Mouse (Mus musculus) spleen, adult 2 months (tissue): ENCODE data around the gene Vwa3b. TPM values are rescaled to one million over a fixed set of nuclear protein-coding genes. Genes with fewer than 3 reads are reported as not detected.
A peak's percentile ranks its signal among the peaks of the same experiment; 100 is the strongest.

Experiments used
- DNase-seq, 2 experiments: peaks; one replicate each; pipeline versions ENCODE4 v3.0.0 to v3.0.0-alpha.2; 2012 to 2021; ENCODE audit warnings: low spot score in 2 of 2, low read depth in 1 of 2
- H3K27ac ChIP-seq: fragments of 200-500 bp; 2 replicates; pipeline ENCODE4 v1.5.1; 2012; ENCODE audit warnings: low read length, inconsistent platforms; ENCODE audit not compliant: insufficient read depth
- H3K27me3 ChIP-seq: fragments of 200-500 bp; 2 replicates; pipeline ENCODE4 v1.6.1; 2012; ENCODE audit warnings: mild to moderate bottlenecking, moderate library complexity, low read length, inconsistent platforms; ENCODE audit not compliant: control insufficient read depth, insufficient read depth
- H3K36me3 ChIP-seq: fragments of 200-500 bp; 2 replicates; pipeline ENCODE4 v1.6.1; 2012; ENCODE audit warnings: mild to moderate bottlenecking, low read length, inconsistent platforms; ENCODE audit not compliant: control insufficient read depth, insufficient read depth
- H3K4me1 ChIP-seq: fragments of 200-500 bp; 2 replicates; pipeline ENCODE4 v1.6.1; 2011; ENCODE audit warnings: inconsistent platforms; ENCODE audit not compliant: control insufficient read depth, insufficient read depth, insufficient read length
- H3K4me3 ChIP-seq: fragments of 200-500 bp; 2 replicates; pipeline ENCODE4 v1.5.1; 2011; ENCODE audit warnings: mild to moderate bottlenecking, inconsistent platforms; ENCODE audit not compliant: insufficient read depth, insufficient read length; ENCODE audit errors: extremely low read depth
- CTCF ChIP-seq: fragments of 200-500 bp; IDR thresholded peaks from 2 replicates; pipeline ENCODE4 v1.5.1; 2011; ENCODE audit warnings: mild to moderate bottlenecking, inconsistent platforms; ENCODE audit not compliant: insufficient read depth, insufficient read length, insufficient replicate concordance; ENCODE audit errors: extremely low read depth
- POLR2A ChIP-seq: fragments of 200-500 bp; IDR thresholded peaks from 2 replicates; pipeline ENCODE4 v1.6.1; 2011; ENCODE audit warnings: low read depth, low read length, inconsistent platforms
- WGBS: fragments of 180-500 bp; shearing (Covaris S2); methylation state at CpG from one replicate; pipeline ENCODE4 v1.1.7; 2018; 5-methylcytosine and 5-hydroxymethylcytosine counted together
- polyA plus RNA-seq: library from polyadenylated mRNA; depleted of rRNA; stranded (reverse); fragments of >200 nt; gene quantifications from 2 replicates; pipeline ENCODE4 v1.2.3, GENCODE M21; 2012

Gene Vwa3b
- polyA plus RNA-seq, 1 experiment: 0.21 TPM

DNA sequence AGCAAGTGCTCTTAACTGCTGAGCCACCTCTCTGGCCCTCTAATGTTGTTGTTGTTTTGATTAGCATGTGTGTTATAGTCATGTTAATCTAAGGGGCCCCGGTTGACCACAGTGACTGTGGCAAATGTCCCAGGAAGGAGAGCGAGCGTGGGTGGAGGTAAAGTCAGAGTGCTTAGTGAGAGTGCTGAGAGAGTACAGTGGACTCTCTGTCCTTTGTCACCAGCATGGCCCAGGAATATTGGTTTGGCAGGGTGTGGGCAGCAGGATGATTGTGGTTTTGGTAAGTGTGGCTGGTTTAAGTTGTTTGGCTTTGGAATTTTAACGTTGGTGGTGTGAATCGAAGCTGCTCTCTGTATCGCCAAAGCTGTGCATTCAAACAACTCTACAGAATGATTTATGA is 470 bp downstream of the Vwa3b start:
- DNase-seq: no peak
- TF ChIP-seq POLR2A (no peak), CTCF (no peak)
- 79% methylated on average over 6 of the region's 6 CpGs for WGBS
- Histone ChIP-seq H3K27ac (no peak overlapping the region), H3K27me3 (no peaks in the 10 kb centered on the region), H3K36me3 (no peaks in the 10 kb centered on the region), H3K4me3 (no peak overlapping the region), H3K4me1 (peaks cover 3% of the 10 kb centered on the region; the same call in 1 of the 2 replicates)

- WGBS: 7% methylated on average over 18 of the region's 18 CpGs
- Histone ChIP-seq H3K27ac (peak overlapping the region; percentile 25; the same call in 1 of the 2 replicates), H3K27me3 (no peaks in the 10 kb centered on the region), H3K4me1 (peaks cover 3% of the 10 kb centered on the region; the same call in 1 of the 2 replicates), H3K36me3 (no peaks in the 10 kb centered on the region), H3K4me3 (peak overlapping the region; percentile 70)
- peak; percentile 15 to 26 for DNase-seq
- TF ChIP-seq CTCF (no peak), POLR2A (no peak)
Observed at GRCm38 (mm10) chr1:37028439-37029153, 2.2 kb downstream of the Vwa3b start.

DNA sequence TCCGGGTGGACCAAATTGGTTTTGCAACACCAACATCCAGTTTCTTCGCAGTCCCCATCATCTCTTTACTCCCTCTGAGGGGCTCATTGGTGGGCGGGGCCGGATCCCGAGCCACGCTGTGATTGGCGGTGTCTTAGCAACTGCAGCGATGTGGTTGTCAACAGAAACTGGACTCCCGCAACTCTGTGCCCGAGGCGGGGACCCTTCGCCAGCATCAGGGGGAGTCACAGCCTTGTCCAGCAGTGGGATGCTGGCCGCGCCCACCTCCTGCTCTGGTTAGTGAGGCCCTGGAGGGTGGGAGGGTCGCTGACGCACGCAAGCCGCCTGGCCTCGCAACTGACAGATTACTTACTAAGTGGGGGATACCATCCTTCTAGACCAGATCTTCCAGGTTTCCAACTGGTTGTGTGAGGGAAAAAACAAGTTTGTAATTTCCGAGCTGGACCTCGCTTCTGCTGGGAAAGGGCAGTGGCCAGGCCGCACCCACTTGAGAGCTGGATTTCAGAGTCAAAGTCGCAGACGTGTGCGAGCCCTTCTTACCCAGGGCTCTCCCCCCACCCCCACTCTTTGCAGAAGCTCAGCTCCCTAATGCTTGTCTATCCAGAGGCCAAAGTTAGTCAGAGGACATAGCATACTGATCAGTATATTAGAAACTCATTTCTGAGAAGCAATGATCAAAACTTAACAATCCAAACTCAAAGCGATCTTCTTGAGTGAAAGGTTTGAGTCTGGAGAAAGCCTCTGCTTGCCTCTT is 2.9 kb downstream of the Vwa3b start:
- peak; percentile 15 to 50 for DNase-seq
- H3K4me1 ChIP-seq: peaks cover 3% of the 10 kb centered on the region; the same call in 1 of the 2 replicates
- WGBS: 2% methylated on average over 26 of the region's 26 CpGs
- TF ChIP-seq POLR2A (no peak), CTCF (no peak)
- H3K36me3 ChIP-seq: no peaks in the 10 kb centered on the region
- no peaks in the 10 kb centered on the region for H3K27me3 ChIP-seq
- H3K27ac ChIP-seq: peak overlapping the region; percentile 25; the same call in 1 of the 2 replicates
- peak overlapping the region; percentile 70 for H3K4me3 ChIP-seq

DNA sequence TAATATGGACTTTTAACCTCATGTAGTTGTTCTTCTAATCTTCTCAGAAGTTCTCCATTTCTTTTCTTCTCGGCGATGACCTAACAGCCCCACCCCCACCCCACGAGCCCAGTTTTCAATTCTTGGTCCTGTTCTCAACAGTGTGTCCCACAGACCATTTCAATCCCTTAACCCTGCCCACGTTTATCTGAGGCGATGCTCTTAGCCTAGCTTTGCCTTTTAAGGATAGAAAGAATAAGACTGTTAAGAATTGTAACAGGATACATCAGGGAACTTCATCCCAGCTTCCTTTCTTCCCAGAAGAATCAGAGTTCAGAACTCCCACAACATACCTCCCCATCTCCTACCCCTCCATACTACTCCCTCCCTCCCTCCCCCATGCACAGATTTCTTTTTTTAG is 3.5 kb downstream of the Vwa3b start:
- TF ChIP-seq POLR2A: no peak

DNA sequence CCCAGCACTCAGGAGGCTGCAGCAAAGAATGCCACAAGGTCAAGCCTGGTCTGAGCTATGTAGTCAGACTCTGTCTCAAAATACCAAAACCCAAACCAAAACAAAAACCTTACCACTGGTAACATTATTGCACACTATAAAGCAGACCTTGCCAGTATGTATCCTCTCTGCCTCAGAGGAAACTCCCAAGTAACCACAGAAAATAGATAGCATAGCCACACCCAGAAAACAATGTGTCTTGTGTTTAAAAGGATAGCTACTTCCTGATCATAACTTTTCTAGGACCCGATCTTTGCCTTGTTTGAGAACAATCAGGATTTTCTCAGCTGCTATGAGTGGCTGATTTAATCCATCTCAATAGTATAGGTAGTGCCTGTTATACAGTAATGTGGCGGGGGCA is 4.3 kb downstream of the Vwa3b start:
- peak in 1 of 2 experiments; percentile 14 for DNase-seq
- Histone ChIP-seq H3K27me3 (no peaks in the 10 kb centered on the region), H3K36me3 (no peaks in the 10 kb centered on the region), H3K27ac (0 out of 2 replicates have a peak overlapping the region, but pooled peaks have one; percentile 18), H3K4me3 (no peak overlapping the region), H3K4me1 (peaks cover 3% of the 10 kb centered on the region; the same call in 1 of the 2 replicates)
- 63% methylated on average over 2 of the region's 2 CpGs for WGBS
- TF ChIP-seq CTCF (no peak), POLR2A (no peak)

More for the DNA sequence above, 3.5 kb downstream of the Vwa3b start:
- WGBS: 17% methylated on average over 5 of the region's 5 CpGs
- no peak overlapping the region for H3K27ac ChIP-seq
- H3K4me1 ChIP-seq: peaks cover 3% of the 10 kb centered on the region; the same call in 1 of the 2 replicates
- no peak overlapping the region for H3K4me3 ChIP-seq
- no peaks in the 10 kb centered on the region for H3K27me3 ChIP-seq
- H3K36me3 ChIP-seq: no peaks in the 10 kb centered on the region
- peak in 1 of 2 experiments; percentile 9 for DNase-seq

DNA sequence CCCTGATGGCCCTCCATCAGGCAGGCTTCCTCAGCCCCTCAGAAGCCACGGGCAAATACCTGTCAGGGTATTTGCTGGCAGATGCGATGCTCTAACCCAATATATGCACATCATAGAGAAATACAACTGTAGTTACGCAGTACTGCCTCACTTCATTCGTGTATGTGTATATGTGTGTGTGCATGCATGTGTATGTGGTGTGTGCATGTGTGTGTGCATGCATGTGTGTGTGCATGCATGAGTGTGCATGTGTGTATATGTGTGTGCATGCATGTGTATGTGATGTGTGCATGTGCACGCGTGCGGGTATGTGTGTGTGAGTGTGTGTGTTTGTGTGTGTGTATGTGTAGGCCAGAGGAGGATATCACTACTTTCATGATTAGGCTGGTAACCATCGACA is 9.5 kb downstream of the Vwa3b start:
- Histone ChIP-seq H3K4me3 (no peak overlapping the region), H3K27me3 (no peaks in the 10 kb centered on the region), H3K4me1 (no peaks in the 10 kb centered on the region), H3K36me3 (no peaks in the 10 kb centered on the region), H3K27ac (no peak overlapping the region)
- 93% methylated on average over 8 of the region's 8 CpGs for WGBS
- TF ChIP-seq CTCF: no peak
- no peak for TF ChIP-seq POLR2A
- DNase-seq: no peak
